Mouse (Mus musculus) heart, embryonic 11.5 days (tissue): Measurements from ENCODE around the gene C4b. TPM values are rescaled to one million over a fixed set of nuclear protein-coding genes. Genes with fewer than 3 reads are reported as not detected.

Experiments used
- ATAC-seq: fragments of 200-750 bp; cut with Nextera tagmentation; replicated peaks from 2 replicates; pipeline ENCODE4 v1.8.0; 2017; ENCODE audit warnings: moderate library complexity; ENCODE audit not compliant: insufficient number of reproducible peaks, low FRiP score, low TSS enrichment
- H3K27ac ChIP-seq: fragments of 300-500 bp; sonication (generic); 2 replicates; pipeline ENCODE4 v1.5.1; 2014; ENCODE audit warnings: mild to moderate bottlenecking, low read depth, low read length
- H3K27me3 ChIP-seq: fragments of 300-500 bp; sonication (generic); 2 replicates; pipeline ENCODE4 v1.6.1; 2014; ENCODE audit warnings: mild to moderate bottlenecking, low read length, mixed read lengths; ENCODE audit not compliant: control insufficient read depth, insufficient read depth
- H3K36me3 ChIP-seq: fragments of 300-500 bp; sonication (generic); 2 replicates; pipeline ENCODE4 v1.6.1; 2014; ENCODE audit warnings: mild to moderate bottlenecking, low read length, moderate library complexity, mixed read lengths; ENCODE audit not compliant: control insufficient read depth, insufficient read depth
- H3K4me1 ChIP-seq: fragments of 300-500 bp; sonication (generic); 2 replicates; pipeline ENCODE4 v1.6.1; 2014; ENCODE audit warnings: low read length; ENCODE audit not compliant: control insufficient read depth, insufficient read depth
- H3K4me2 ChIP-seq: fragments of 300-500 bp; sonication (generic); 2 replicates; pipeline ENCODE4 v1.6.1; 2014; ENCODE audit warnings: mild to moderate bottlenecking, moderate library complexity
- H3K4me3 ChIP-seq: fragments of 300-500 bp; sonication (generic); 2 replicates; pipeline ENCODE4 v1.5.1; 2014; ENCODE audit warnings: low read depth, low read length
- H3K9ac ChIP-seq: fragments of 300-500 bp; sonication (generic); 2 replicates; pipeline ENCODE4 v1.6.1; 2014; ENCODE audit warnings: mild to moderate bottlenecking, low read depth, low read length, moderate library complexity
- H3K9me3 ChIP-seq: fragments of 300-500 bp; sonication (generic); replicated peaks from 2 replicates; pipeline ENCODE4 v1.6.1; 2016; ENCODE audit warnings: low read length; ENCODE audit not compliant: control insufficient read depth
- WGBS: fragments of 180-500 bp; shearing (Covaris S2); extraction: QIAGEN DNeasy Blood & Tissue Kit; methylation state at CpG from one replicate; pipeline ENCODE4 v1.1.7; 2014; ENCODE audit not compliant: insufficient replicate concordance; 5-methylcytosine and 5-hydroxymethylcytosine counted together
- polyA plus RNA-seq: library from polyadenylated mRNA; unstranded; fragments of >200 nt; fragmentation: Nextera tagmentation; extraction: Ambion mirVana; gene quantifications from 2 replicates; pipeline ENCODE4 v1.2.1, GENCODE M21; 2014

The C4b gene
- polyA plus RNA-seq, 1 experiment from 2014 or later = not detected

- Histone ChIP-seq H3K27me3 (no peaks in the 10 kb centered on the region), H3K4me1 (no peaks in the 10 kb centered on the region), H3K9ac (no peak overlapping the region), H3K36me3 (no peaks in the 10 kb centered on the region), H3K27ac (no peak overlapping the region), H3K4me3 (no peak overlapping the region), H3K4me2 (no peak overlapping the region), H3K9me3 (no peaks in the 10 kb centered on the region)
- WGBS = 50% methylated on average over 4 of the region's 4 CpGs
- ATAC-seq = no peak
Observed at GRCm38 (mm10) chr17:34690458-34690857, 53.2 kb downstream of the C4b start.

GRCm38 (mm10) chr17:34688889-34689288 lies 54.8 kb downstream of the C4b start:
- peaks cover 6% of the 10 kb centered on the region for H3K4me1 ChIP-seq
- no peaks in the 10 kb centered on the region for H3K27me3 ChIP-seq
- ATAC-seq = no peak
- no peak overlapping the region for H3K4me3 ChIP-seq
- no peaks in the 10 kb centered on the region for H3K36me3 ChIP-seq
- H3K9ac ChIP-seq = no peak overlapping the region
- H3K4me2 ChIP-seq = no peak overlapping the region
- no peaks in the 10 kb centered on the region for H3K9me3 ChIP-seq
- H3K27ac ChIP-seq = no peak overlapping the region
- WGBS = 80% methylated on average over 7 of the region's 7 CpGs

DNA sequence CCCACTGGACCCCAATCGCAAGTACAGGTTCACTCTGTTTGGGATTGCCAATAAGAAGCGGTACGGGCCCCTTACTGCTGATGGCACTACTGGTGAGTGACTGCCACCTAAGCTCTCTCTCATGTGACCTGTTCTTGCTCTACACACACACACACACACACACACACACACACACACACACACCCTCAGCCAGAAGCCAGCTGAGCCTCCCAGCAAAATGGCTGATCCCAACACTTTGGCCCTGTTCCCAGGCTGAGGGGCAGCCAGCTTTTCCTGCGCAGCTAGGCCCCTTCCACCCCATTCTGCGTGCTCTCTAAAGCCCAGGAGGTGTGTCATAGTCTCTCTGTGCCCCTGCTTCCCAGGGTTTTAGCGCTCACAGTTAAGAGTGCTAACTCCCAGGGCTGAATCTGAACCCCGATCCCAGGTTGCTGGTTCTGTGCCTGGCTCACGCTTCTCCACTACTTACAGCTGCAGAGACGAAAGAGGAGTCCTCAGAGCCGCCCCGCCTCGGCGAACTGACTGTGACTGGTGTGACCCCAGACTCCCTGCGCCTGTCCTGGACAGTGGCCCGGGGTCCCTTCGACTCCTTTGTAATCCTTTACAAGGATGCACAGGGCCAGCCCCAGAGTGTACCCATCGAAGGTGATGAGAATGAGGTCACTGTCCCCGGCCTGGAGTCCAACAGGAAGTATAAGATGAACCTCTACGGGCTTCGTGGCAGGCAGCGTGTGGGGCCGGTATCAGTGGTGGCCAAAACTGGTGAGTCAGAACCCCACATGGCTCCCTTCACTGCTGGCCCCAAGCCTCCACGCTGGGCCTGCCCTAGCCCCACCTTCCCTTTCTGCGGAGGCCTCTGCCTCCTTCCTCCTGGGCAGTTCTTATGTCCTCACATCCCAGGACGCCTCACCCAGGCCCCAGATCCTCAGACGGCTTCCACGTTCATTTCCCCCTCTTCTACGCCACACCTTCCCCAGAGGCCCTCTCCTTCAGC lies 58.3 kb downstream of the C4b start:
- H3K4me2 ChIP-seq = no peak overlapping the region
- H3K4me1 ChIP-seq = peaks cover 24% of the 10 kb centered on the region
- H3K4me3 ChIP-seq = no peak overlapping the region
- H3K36me3 ChIP-seq = no peaks in the 10 kb centered on the region
- no peaks in the 10 kb centered on the region for H3K9me3 ChIP-seq
- no peak overlapping the region for H3K27ac ChIP-seq
- WGBS = 75% methylated on average over 28 of the region's 28 CpGs
- H3K27me3 ChIP-seq = peaks cover 3% of the 10 kb centered on the region; the same call in 1 of the 2 replicates
- H3K9ac ChIP-seq = no peak overlapping the region
- ATAC-seq = no peak

- Histone ChIP-seq H3K27ac (peak overlapping the region; percentile 22; the same call in 1 of the 2 replicates), H3K4me2 (no peak overlapping the region), H3K4me1 (peaks cover 24% of the 10 kb centered on the region), H3K9me3 (no peaks in the 10 kb centered on the region), H3K9ac (no peak overlapping the region), H3K4me3 (no peak overlapping the region), H3K36me3 (no peaks in the 10 kb centered on the region), H3K27me3 (peaks cover 11% of the 10 kb centered on the region)
- 0 out of 2 replicates have a peak, but pooled peaks have one; percentile 15 for ATAC-seq
- WGBS = 49% methylated on average over 9 of the region's 9 CpGs
Observed at GRCm38 (mm10) chr17:34684253-34684893, 59.3 kb downstream of the C4b start.

GRCm38 (mm10) chr17:34683686-34684220 lies 59.9 kb downstream of the C4b start:
- Histone ChIP-seq H3K4me3 (no peak overlapping the region), H3K4me1 (peaks cover 24% of the 10 kb centered on the region), H3K9me3 (no peaks in the 10 kb centered on the region), H3K27ac (no peak overlapping the region), H3K36me3 (no peaks in the 10 kb centered on the region), H3K27me3 (peaks cover 12% of the 10 kb centered on the region), H3K4me2 (no peak overlapping the region), H3K9ac (no peak overlapping the region)
- ATAC-seq = no peak
- WGBS = 73% methylated on average over 10 of the region's 10 CpGs

GRCm38 (mm10) chr17:34683179-34683578 lies 60.5 kb downstream of the C4b start:
- no peaks in the 10 kb centered on the region for H3K36me3 ChIP-seq
- H3K9ac ChIP-seq = no peak overlapping the region
- peaks cover 24% of the 10 kb centered on the region for H3K4me1 ChIP-seq
- no peak for ATAC-seq
- no peak overlapping the region for H3K4me2 ChIP-seq
- WGBS = 65% methylated on average over 8 of the region's 8 CpGs
- H3K27me3 ChIP-seq = peaks cover 17% of the 10 kb centered on the region
- H3K27ac ChIP-seq = no peak overlapping the region
- no peak overlapping the region for H3K4me3 ChIP-seq
- no peaks in the 10 kb centered on the region for H3K9me3 ChIP-seq

DNA sequence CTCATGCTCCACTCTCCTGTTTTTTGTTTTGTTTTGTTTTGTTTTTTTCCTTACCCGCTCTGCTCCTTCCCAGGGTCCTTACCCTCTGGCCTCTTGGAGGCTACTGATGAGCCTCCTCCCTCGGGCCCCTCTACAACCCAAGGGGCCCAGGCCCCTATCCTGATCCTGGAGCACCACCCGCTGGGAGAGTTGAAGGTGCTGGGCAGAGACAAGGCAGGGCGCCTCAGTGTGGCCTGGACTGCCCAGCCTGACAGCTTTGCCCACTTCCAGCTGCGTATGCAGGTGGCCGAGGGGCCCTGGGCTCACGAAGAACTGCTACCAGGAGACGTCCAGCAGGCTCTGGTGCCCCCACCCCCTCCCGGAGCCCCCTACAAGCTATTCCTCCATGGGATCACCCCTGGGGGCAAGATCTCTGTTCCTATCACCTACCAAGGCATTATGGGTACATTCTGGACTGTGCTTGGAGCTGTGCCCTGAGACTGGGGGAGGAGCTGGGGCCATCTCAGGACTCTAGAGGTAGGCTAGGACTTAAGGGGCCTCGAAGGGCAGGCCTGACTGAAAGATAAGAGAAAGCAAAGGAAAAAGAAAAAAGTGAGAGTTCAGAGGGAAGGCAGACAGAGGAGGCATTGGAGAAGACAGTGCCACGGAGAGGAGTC lies 61.7 kb downstream of the C4b start:
- ATAC-seq = no peak

DNA sequence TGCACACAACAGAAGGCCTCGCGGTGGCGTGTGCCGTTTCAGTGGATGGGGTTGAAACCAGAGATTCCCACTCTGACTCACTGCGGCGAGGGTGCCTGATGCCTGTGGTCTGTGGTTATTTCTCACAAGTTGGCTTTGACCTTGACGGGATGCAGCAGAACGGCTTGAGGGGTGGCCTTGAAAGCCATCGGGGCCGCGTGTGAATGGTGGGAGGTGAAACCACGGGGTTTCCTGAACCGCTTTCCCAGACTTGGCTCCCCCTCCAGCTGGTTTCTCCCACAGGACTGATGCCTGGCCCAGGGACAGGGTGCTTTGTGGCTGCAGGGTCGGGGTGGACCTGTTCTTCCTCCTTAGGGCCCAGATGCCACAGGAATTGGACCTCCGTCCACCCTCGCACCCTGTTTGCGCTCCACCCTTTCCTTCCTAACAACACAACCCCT lies 62.5 kb downstream of the C4b start:
- Histone ChIP-seq H3K36me3 (no peaks in the 10 kb centered on the region), H3K4me3 (no peak overlapping the region), H3K27ac (no peak overlapping the region), H3K27me3 (peaks cover 20% of the 10 kb centered on the region), H3K4me2 (no peak overlapping the region), H3K9ac (no peak overlapping the region), H3K9me3 (no peaks in the 10 kb centered on the region), H3K4me1 (peaks cover 24% of the 10 kb centered on the region)
- ATAC-seq = no peak
- 69% methylated on average over 17 of the region's 17 CpGs for WGBS

More for the DNA sequence above, 61.7 kb downstream of the C4b start:
- peaks cover 24% of the 10 kb centered on the region for H3K4me1 ChIP-seq
- H3K36me3 ChIP-seq = no peaks in the 10 kb centered on the region
- H3K27me3 ChIP-seq = peaks cover 20% of the 10 kb centered on the region
- no peak overlapping the region for H3K4me3 ChIP-seq
- H3K9me3 ChIP-seq = no peaks in the 10 kb centered on the region
- WGBS = 63% methylated on average over 11 of the region's 11 CpGs
- H3K4me2 ChIP-seq = no peak overlapping the region
- H3K27ac ChIP-seq = no peak overlapping the region
- 0 out of 2 replicates have a peak overlapping the region, but pooled peaks have one; percentile 34 for H3K9ac ChIP-seq
